Mouse (Mus musculus) ovary, adult 18-20 months (tissue): Measurements from ENCODE around the gene Pgm2.

Experiments used
- DNase-seq: peaks from one replicate; pipeline ENCODE4 v3.0.0; 2022; ENCODE audit warnings: low spot score, mixed read lengths

Pgm2 gene

GRCm38 (mm10) chr5:64075506-64075905 is 17.2 kb upstream of the Pgm2 start:
- DNase-seq: no peak

GRCm38 (mm10) chr5:64077353-64077752 is 15.4 kb upstream of the Pgm2 start:
- DNase-seq: no peak

DNA sequence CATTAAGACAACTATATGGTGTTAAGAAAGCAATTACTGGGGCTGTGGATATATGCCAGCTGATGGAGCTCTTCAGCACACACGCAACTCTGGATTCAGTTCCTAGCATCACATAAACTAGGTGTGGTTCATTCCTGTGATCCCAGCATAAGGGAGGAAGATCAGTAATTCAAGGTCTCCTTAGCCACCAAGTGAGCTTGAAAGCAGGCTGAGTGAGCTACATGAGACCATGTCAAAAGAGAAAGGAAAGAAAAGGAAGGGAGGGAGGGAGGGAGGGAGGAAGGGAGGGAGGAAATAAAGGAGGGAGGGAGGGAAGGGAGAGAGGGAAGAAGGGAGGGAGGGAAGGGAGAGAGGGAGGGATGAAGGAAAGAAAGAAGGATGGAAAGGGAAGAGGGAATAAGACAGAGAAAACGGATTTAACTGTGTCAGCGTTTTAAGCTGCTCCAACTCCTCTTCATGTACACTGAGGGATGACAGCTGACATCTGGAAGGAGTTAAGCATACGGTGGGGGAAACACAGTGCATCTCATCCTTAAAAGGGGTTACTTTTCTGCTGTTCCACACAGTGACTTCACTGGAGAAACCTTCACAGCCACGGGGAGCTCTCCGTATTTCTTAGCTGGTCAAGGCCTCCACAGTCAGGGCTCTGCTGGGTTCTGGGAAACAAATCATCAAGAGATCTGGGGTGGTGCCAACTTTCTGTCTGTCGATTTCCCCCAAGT is 13.8 kb upstream of the Pgm2 start:
- DNase-seq: peak; percentile 20

GRCm38 (mm10) chr5:64079462-64079817 is 13.3 kb upstream of the Pgm2 start:
- DNase-seq: no peak

GRCm38 (mm10) chr5:64083447-64084359 is 9.0 kb upstream of the Pgm2 start:
- no peak for DNase-seq

- DNase-seq: no peak
Observed at GRCm38 (mm10) chr5:64085405-64085804, 7.3 kb upstream of the Pgm2 start.

DNA sequence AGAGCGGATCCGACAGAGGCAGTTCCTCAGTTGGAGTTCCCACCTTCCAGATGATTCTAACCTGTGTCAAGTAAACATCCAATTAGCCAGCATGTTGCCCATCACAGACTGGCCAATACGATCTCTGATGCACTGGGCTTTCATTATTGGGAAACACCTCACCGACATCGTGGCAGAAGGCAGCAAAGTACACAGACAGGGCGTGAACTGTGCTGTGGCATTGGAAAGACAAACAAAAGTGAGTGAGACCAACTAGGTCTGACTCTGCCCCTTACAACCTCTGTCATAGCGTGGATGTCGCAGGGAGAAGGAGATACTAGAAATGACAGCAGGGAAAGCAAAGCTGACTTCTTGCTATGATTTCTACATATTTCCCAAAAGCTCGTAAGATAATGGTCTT is 4.0 kb upstream of the Pgm2 start:
- no peak for DNase-seq

DNA sequence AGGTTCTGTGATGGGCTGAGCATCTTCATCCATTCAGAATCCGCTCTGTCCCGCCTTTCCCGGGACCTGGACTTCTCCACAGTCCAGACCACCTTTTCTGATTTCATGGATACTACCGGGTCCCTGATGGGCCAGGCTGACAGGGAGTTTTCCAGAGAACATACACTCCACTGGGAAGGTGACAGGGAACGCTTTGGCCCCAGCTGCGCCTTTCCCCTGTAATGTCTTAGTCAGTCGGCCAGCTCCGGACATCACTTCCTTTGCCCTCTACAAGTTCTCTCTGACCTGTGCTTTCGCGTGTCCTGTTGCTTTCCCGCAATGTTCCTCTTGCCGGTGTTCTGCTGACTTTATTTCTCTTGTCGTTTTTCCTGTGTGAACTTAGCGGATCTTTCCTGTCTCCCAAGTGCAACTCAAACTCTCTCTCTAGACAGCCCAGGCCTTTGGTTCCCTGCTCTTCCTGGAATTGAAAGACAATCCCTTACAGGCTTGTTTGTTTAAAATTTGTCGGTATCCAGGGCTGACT is 660 bp downstream of the Pgm2 start:
- no peak for DNase-seq

GRCm38 (mm10) chr5:64095342-64095993 is 2.7 kb downstream of the Pgm2 start:
- no peak for DNase-seq

DNA sequence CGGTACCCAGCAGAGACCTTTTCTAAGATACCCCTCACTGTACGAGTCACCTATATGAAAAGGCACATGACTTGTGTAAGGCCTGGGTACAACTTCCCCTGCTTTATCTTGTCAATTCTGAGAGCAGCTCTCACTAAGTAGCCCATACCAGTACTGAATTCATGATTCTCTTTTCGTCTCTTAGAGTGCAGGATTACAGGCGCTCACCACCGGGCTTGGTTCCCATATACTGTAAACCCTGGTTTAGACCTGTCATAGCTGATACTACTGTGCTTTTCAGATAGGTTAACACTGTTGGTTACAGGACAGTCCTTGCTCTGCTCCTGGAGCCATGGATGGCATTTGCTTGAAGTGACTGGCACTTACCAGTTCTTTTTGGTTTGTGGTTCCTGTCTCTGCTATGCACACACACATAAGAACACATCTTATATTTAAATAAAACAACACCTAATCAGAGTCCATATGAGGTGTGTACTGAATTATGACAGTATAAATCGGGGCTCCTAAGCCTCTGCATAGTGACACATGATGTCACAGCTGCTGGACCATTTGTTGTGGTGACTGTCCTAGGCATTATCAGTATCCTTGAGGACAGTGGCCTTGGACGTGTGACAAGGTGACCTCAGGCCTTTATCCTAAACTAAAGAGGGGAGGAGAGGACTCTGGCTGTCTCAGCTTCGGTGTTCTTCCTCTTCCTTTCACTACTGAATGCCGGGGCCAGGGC is 9.4 kb downstream of the Pgm2 start:
- DNase-seq: no peak

DNA sequence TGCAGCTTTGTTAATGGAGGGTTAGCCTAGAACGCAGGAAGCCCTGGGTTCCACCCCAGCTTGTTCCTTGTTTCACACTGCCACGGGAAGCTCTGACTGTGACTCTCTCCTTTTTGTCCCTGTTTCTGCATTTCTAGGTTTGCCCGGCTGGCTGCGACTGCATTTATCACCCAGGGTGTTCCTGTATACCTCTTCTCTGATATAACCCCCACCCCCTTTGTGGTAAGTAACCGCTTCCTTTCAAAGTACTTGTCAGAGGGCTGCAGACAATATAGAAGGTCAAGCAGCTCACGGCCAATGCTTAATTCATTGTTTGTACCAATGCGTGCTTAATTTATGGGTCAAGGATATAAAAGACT is 9.9 kb downstream of the Pgm2 start:
- DNase-seq: no peak

DNA sequence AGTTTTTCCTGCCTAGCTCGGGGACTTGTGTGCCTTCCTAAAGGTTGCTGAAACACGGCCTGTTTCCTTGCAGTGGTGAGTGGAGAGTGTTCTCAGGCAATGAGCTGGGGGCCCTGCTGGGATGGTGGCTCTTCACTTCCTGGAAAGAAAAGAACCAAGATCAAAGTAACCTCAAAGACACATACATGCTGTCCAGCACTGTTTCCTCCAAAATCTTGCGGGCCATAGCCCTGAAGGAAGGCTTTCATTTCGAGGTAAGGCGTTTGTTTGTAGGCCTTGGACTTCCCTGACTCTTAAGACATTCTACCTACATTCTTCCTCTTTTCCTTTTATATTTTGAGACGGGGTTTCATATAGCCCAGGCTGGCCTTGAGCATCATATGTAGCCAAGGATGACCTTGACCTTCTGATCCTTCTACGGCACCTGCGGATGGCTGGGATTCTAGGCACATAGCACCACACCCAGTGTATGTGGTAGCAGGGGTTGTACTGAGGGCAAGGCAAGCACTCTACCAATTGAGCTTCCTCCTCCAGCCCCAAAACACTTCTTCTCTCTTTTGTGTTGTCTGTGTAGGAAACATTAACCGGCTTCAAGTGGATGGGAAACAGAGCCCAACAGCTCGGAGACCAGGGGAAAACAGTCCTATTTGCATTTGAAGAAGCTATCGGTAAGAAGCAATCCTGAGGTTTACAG is 15.0 kb downstream of the Pgm2 start:
- DNase-seq: no peak

GRCm38 (mm10) chr5:64109217-64109616 is 16.5 kb downstream of the Pgm2 start:
- DNase-seq: no peak

DNA sequence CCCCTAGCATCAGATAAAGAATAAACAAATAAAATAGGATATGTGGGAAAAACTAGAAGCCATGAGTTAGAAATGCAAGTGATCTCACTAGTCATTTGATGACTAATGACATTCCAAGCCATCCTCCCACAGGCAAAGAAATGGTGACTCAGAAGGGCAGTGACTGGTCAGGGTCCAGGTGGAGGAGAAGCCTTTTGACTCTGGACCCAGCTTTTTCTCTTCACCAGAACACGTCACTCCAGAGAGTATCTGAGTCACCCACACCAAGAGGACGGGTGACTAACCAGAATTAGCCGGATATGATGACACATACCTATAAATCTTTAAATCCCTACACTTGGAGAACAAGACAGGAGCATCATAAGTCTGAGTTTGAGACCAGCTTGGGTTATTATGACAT is 19.6 kb downstream of the Pgm2 start:
- no peak for DNase-seq

- DNase-seq: no peak
Observed at GRCm38 (mm10) chr5:64114210-64114609, 21.5 kb downstream of the Pgm2 start.

GRCm38 (mm10) chr5:64117191-64117590 is 24.4 kb downstream of the Pgm2 start:
- no peak for DNase-seq

DNA sequence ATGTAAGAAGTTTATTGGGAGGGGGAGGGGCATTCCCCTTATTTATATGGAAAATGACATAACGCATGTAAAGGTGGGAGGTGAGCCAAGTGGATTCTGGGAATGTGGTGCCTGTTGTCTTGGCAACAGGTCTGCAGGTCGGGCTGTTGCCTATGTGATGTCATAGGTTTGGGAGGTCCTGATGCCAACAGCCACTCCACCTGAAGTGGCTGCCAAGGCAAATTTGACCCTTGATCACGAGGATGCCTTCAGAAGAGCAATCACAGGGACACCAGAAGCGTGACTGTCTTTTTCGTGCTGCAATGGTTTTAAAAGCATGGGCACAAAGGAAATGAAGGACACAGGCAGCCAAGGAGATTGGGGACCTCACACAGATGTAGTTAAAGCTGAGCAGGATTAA is 33.0 kb downstream of the Pgm2 start:
- no peak for DNase-seq

GRCm38 (mm10) chr5:64131550-64131949 is 38.8 kb downstream of the Pgm2 start:
- no peak for DNase-seq

- DNase-seq: no peak
Observed at GRCm38 (mm10) chr5:64133901-64134300, 41.2 kb downstream of the Pgm2 start.

DNA sequence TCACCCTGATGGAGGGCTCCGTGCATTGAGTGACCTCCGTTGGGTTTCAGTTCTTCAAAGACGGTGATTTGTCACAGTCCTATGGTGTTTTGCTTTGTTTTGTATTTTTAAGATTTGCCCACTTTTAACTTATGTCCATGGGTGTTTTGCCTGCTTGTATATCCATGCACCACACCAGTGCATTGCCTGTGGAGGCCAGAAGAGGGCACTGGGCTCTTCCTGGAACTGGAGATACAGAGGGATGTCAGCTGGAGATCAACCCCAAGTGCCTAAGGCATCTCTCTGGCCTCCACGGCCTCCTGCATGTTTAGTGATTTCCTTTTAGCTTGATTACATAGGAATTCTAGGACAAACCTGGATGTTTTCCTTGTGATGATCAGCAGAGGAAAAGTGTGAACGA is 43.6 kb downstream of the Pgm2 start:
- DNase-seq: no peak

DNA sequence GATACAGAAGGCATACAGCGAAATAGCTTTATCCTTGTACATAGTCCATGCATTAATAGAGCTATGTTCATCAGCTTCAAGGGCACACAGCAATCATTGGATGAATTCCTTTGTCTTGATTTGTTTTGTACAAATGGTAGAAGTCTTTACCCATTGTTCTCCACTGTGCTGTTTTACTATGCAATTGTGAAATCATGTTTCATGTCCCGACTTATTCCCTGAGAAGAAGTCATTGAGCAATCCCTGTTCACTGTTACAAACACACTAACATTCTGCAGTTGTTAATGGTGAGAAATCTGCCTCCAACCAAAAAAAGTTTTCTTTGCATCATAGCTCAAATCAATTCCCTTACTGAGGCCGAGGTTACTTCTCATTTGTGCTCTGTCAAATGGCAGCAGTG is 47.5 kb downstream of the Pgm2 start:
- no peak for DNase-seq

DNA sequence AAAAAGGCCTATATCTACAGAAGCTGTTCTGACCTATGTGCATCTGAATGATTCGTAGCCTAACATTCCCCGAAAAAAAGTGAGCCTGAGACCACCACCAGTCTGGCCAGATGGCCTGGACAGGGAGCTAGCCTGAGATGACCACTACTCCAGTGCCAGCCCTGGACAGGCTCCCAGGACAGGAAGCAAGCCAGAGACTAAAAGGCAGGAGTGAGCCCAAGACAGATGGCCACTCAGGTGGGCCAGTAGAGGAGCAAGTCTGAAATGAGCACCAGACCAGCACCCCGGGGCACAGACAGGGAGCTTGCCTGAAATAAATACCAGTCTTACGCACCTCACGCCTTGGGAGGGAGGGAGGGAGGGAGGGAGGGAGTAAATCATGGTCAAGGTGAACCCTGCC is 51.6 kb downstream of the Pgm2 start:
- DNase-seq: no peak
